Mouse (Mus musculus): ENCODE data around the gene Gm12789. TPM values are rescaled to one million over a fixed set of nuclear protein-coding genes. Genes with fewer than 3 reads are reported as not detected.
"Not testable (repeated sequence)": the region's sequence is repeated elsewhere in the genome, so short reads cannot be mapped to it uniquely, and the experiment has no call there.

Gene Gm12789
- polyA plus RNA-seq (2012; rRNA removed) (not detected in 2 replicates), polyA plus RNA-seq (2014; fragmentation: Nextera tagmentation; extraction: Ambion mirVana) (not detected in 2 replicates)

DNA sequence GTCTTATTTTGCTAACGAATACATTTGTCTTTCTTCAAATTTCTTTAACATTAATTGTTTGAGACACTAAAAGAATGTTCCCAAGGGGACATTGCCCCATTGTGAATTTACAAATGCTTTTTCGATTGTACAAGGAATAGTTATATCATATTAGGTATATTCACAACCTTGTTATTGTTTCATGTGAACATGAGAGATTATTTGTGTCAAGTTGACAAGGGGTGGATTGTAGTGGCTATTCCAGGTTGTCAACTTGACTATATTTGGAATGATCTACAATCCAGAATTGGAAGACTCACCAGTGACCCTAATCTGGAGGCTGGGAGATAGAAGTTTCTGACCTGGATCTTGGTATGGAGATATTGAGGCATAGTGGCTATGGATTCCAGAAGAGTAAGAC is at the start of gene Gm12789:
Gene Gm12789 (plus strand): TSS at position 301 of the 400 bp plus-strand sequence.
- H3K36me3 ChIP-seq (ENCODE audit: control insufficient read depth, insufficient read depth, low read length); H3K4me2 ChIP-seq (replicated peaks; ENCODE audit: low read depth, low read length, severe bottlenecking); H3K9me3 ChIP-seq (ENCODE audit: control insufficient read depth, low read length); H3K27me3 ChIP-seq (ENCODE audit: control insufficient read depth, insufficient read depth, low read length); H3K27ac ChIP-seq (replicated peaks; ENCODE audit: low read depth, low read length); H3K4me3 ChIP-seq (replicated peaks; ENCODE audit: low read length); H3K9ac ChIP-seq (ENCODE audit: low read depth, low read length, severe bottlenecking); ATAC-seq (ENCODE audit: low FRiP score, low read depth); DNase-seq (ENCODE audit: low spot score); H3K4me1 ChIP-seq (ENCODE audit: control insufficient read depth, insufficient read depth, low read length): not testable (repeated sequence)
- WGBS, result 85% methylated on average over 2 of the region's 2 CpGs

DNA sequence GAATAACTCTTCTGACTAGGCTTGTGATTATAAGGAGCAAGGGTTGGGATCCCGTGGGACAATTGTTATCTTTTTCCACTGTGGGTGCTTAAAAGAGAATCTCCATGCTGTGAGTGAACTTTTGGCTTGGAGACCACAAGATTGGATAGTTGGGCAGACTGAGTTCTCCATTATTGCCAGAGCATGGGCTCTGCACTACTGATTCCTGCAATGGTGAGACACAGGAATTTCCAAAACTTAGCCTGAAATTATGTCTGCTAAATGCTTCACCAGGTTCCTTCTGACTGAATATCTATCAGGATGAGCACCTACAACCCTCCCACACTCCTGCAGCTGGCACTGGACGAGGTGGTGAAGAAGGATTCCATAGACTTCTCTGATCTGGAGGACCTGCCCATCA is 46.3 kb upstream of the Gm12789 start, which contains the start of gene Gm12794:
Gene Gm12794 (plus strand): TSS at position 301 of the 400 bp plus-strand sequence.
- ATAC-seq (ENCODE audit: low FRiP score, low read depth); H3K27ac ChIP-seq (replicated peaks; ENCODE audit: low read depth, low read length); H3K9me3 ChIP-seq (ENCODE audit: control insufficient read depth, low read length); DNase-seq (ENCODE audit: low spot score); H3K36me3 ChIP-seq (ENCODE audit: control insufficient read depth, insufficient read depth, low read length); H3K4me1 ChIP-seq (ENCODE audit: control insufficient read depth, insufficient read depth, low read length); H3K9ac ChIP-seq (ENCODE audit: low read depth, low read length, severe bottlenecking); H3K4me2 ChIP-seq (replicated peaks; ENCODE audit: low read depth, low read length, severe bottlenecking); H3K27me3 ChIP-seq (ENCODE audit: control insufficient read depth, insufficient read depth, low read length); H3K4me3 ChIP-seq (replicated peaks; ENCODE audit: low read length): not testable (repeated sequence)
- 75% methylated on average over 2 of the region's 2 CpGs for WGBS

DNA sequence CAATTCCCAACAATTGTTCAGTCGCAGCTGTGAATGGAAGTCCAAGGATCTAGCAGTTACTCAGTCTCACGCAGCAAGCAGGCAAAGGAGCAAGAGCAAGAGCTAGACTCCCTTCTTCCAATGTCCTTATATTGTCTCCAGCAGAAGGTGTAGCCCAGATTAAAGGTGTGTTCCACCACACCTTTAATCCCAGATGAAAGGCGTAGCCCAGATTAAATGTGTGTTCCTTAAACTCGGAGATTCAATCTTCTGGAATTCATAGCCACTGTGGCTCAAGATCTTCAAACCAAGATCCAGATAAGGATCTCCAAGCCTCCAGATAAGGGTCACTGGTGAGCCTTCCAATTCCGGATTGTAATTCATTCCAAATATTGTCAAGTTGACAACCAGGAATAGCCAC is 5.5 kb upstream of the Gm12789 start, which contains the start of gene Gm12790:
Gene Gm12790 (minus strand): TSS at position 101 of the 400 bp plus-strand sequence.
- not testable (repeated sequence) for ATAC-seq (ENCODE audit: low FRiP score, low read depth); H3K36me3 ChIP-seq (ENCODE audit: control insufficient read depth, insufficient read depth, low read length)

DNA sequence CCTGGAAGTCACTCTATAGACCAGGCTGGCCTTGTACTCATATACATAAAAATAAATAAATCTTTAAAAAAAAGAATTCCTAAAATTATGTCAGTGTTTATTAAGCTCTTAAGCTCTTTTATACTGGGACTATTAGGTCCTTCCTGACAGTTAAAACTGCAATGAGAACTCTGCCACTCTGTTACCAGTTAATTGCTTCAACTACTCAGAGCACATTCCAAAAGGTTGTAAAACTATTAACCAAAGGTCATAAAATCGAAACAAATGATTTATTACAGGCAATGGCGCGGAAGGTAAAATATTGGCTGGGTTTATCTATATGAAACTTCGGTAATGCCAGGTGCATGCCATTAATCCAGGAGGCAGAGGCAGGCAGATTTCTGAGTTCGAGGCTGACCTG is 748 bp upstream of the Gm12789 start:
- no peak for DNase-seq (ENCODE audit: low spot score)
- Histone ChIP-seq H3K27me3 (ENCODE audit: control insufficient read depth, insufficient read depth, low read length) (no peaks in the 10 kb centered on the region), H3K4me3 (replicated peaks; ENCODE audit: low read length) (no peak overlapping the region), H3K9ac (ENCODE audit: low read depth, low read length, severe bottlenecking) (no peak overlapping the region), H3K36me3 (ENCODE audit: control insufficient read depth, insufficient read depth, low read length) (no peaks in the 10 kb centered on the region), H3K27ac (replicated peaks; ENCODE audit: low read depth, low read length) (no peak overlapping the region), H3K9me3 (ENCODE audit: control insufficient read depth, low read length) (no peaks in the 10 kb centered on the region), H3K4me1 (ENCODE audit: control insufficient read depth, insufficient read depth, low read length) (no peaks in the 10 kb centered on the region), H3K4me2 (replicated peaks; ENCODE audit: low read depth, low read length, severe bottlenecking) (no peak overlapping the region)
- WGBS, result 49% methylated on average over 5 of the region's 5 CpGs
- no peak for ATAC-seq (ENCODE audit: low FRiP score, low read depth)
- TF ChIP-seq POLR2A (IDR thresholded peaks at IDR 0.05; ENCODE audit: borderline replicate concordance, extremely low read depth, insufficient read depth, insufficient read length), result no peak

More for the DNA sequence above, 5.5 kb upstream of the Gm12789 start, which contains the start of gene Gm12790:
- WGBS, result no CpG with 5 or more reads among the region's 5 CpGs
- not testable (repeated sequence) for H3K4me2 ChIP-seq (replicated peaks; ENCODE audit: low read depth, low read length, severe bottlenecking); DNase-seq (ENCODE audit: low spot score); H3K9me3 ChIP-seq (ENCODE audit: control insufficient read depth, low read length); H3K27ac ChIP-seq (replicated peaks; ENCODE audit: low read depth, low read length); H3K4me1 ChIP-seq (ENCODE audit: control insufficient read depth, insufficient read depth, low read length); H3K9ac ChIP-seq (ENCODE audit: low read depth, low read length, severe bottlenecking); H3K27me3 ChIP-seq (ENCODE audit: control insufficient read depth, insufficient read depth, low read length); H3K4me3 ChIP-seq (replicated peaks; ENCODE audit: low read length)

DNA sequence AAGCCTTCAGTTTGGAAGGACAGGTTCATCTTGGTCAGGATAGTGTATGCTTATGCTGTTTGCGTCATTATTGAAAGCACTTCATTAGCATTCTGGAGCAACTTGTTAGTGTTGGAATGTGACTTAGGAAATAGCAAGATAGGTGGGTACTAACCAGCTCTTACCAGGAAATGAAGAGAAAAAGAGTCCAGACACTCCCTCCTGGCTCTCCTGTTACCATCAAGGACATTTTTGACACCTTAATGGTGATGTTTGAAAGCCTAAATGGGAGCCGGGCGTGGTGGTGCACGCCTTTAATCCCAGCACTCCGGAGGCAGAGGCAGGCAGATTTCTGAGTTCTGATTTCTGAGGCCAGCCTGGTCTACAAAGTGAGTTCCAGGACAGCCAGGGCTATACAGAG is 11.0 kb downstream of the Gm12789 start:
- Histone ChIP-seq H3K27me3 (ENCODE audit: control insufficient read depth, insufficient read depth, low read length) (no peaks in the 10 kb centered on the region), H3K9ac (ENCODE audit: low read depth, low read length, severe bottlenecking) (no peak overlapping the region), H3K27ac (replicated peaks; ENCODE audit: low read depth, low read length) (no peak overlapping the region), H3K4me2 (replicated peaks; ENCODE audit: low read depth, low read length, severe bottlenecking) (no peak overlapping the region), H3K4me1 (ENCODE audit: control insufficient read depth, insufficient read depth, low read length) (no peaks in the 10 kb centered on the region), H3K9me3 (ENCODE audit: control insufficient read depth, low read length) (no peaks in the 10 kb centered on the region), H3K36me3 (ENCODE audit: control insufficient read depth, insufficient read depth, low read length) (no peaks in the 10 kb centered on the region), H3K4me3 (replicated peaks; ENCODE audit: low read length) (no peak overlapping the region)
- no peak for TF ChIP-seq POLR2A (IDR thresholded peaks at IDR 0.05; ENCODE audit: borderline replicate concordance, extremely low read depth, insufficient read depth, insufficient read length)
- no peak for DNase-seq (ENCODE audit: low spot score)
- ATAC-seq (ENCODE audit: low FRiP score, low read depth), result no peak
- WGBS, result 90% methylated on average over 5 of the region's 5 CpGs

Data from limb, embryonic 14.5 days (tissue).